Mouse (Mus musculus) MN1 (cell line): ENCODE measurements at regions not wholly inside any gene's neighbourhood (a gene's known extent, or its start where the extent isn't known, plus 50 kb on each side); places are given as distances from the start of the nearest gene placed in this dataset.

Experiments used
- DNase-seq: peaks from one replicate; pipeline ENCODE4 v3.0.0-alpha.2; 2016; ENCODE audit warnings: low spot score

DNA sequence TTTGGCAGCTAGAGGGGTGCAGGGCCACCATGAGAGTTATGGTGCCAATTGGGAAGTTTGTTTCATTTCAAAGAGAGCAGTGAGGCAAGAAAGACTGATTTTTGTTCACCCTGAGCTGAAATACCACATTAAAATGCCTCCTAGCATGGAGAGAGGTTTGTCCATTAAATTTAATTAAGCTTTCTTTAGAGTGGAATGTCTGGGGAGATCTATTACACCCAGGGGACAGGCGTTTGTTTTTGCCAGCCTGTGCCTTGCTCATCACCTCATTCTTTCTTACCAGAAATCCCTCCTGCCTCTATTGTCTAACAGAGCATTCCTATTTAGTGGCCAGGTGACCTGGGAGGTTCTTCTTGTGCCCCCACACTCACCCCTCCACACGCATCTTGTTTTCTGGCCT is 55.2 kb upstream of the Rcn1 start:
- no peak for DNase-seq

DNA sequence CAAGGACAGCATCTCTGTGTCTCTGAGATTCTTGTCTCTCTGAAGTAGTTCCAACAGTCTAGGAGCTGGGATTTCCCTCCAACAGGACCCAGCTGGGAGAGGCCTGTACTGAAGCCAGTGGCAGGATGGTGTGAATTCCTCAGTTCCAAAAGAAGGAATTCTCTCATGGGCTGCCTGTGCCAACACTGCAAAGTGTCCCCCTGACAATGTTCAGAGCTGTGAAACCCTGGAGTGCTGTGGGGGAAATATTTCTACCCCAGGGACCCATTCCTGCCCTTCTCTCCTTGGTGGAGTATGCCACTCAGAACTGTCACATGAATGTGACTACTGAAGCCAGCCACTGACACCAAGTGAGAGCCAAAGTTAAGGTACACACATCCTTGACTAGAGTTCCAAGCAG is 55.7 kb upstream of the Rcn1 start:
- no peak for DNase-seq

DNA sequence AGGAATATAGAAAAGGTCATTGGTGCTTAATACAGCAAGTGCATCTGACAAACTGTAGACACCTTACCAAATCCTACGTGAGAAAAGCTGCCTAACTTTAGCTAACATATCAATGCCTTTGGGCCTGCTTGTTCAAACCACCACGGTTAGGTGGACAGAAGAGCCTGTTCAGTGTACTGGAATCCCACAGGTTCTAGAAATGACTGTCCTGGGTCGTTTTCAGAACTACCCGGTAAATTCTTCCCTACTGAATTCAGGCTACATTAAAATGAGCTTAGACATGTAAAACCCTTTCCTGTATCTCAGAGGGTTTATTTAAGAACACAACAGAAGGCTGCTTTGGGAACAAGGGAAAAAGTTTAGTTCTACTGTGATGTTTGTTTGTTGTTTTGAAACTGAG is 59.5 kb upstream of the Rcn1 start:
- no peak for DNase-seq

DNA sequence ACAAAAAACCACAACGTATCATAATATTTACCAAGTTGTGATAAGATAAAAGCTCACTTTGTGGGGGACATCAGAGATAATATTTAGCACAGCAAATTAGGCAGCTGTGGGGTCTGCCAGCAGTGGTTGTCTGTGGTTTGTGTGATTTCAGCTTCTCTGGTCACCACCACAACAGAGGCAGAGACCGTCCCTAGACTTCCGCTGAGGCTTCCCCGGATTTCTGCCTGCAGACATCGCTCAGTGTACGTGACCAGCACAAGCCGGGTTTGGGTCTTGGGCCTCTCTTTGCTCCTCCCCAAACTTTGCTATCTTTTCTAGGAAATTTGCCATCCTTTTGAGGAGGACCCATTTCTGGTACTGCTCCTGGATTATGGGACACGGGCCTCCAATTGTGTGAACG is 60.4 kb upstream of the Rcn1 start:
- no peak for DNase-seq

DNA sequence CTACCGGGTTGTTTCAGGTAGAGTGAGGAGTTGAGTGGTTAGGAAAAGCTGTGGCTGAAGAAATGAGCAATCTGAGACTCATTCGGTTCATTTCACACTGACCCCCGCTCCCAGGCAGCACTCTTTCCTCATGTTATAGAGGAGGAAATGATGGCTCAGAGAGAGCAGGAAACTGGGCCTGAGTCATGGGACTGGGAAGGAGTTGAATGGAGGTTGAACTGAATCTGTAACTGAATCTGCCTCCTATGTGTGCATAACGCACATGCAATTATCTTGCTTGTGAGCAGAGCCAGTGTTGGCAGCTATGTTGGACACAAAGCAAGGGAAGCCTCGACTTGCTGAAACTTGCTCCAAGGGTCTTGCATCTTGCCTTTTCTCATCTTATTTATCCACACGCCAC is 66.5 kb upstream of the Rcn1 start:
- DNase-seq: no peak

DNA sequence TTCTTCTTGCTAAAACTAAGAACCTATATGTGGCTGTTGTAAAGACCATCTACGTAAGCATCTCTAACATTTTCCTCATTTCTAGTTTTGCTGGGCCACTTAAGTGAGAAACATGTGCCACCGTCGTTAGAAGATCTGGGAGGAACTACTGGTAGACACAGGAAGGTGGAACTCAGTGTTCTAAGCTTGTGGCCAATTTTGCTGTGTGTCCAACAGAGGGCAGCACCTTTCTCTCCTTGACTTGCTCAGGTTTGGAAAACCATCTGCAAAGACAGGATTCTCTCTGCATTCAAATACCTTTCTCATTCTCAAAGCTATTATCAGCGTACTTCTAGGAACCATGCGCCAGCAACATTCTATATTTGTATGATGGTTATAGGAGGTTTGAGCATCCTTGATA is 69.8 kb upstream of the Rcn1 start:
- DNase-seq: no peak

DNA sequence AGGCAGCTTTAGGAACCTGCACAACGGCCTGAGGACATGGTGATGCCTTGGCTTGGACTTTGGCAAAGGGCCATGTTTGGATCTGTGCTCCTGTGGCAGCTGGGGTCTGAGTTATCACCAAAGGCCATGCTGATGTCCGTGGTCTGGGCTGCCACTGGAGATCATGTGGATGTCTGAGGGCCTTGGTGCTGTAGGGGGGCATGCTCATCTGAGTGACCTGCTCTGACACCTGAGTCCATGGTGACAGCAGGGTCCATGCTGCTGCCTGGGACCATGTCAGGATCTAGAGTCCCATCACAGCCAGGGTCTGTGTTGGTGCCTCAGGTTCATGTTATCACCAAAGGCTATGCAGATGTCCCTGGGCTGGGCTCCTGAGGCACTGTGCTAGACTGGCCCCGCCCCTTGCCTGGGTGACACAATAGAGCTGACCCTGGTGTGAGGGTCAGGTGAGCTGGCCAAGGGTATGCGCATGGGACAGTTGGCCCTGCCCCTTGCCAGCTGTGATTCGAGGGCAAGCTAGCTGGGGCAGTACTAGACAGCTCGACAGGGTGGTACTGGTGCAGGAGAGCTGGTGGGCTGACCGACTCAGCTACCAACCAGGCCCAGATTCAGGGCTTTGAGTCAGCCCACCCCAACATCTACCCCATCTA is 77.0 kb upstream of the Rcn1 start:
- no peak for DNase-seq

DNA sequence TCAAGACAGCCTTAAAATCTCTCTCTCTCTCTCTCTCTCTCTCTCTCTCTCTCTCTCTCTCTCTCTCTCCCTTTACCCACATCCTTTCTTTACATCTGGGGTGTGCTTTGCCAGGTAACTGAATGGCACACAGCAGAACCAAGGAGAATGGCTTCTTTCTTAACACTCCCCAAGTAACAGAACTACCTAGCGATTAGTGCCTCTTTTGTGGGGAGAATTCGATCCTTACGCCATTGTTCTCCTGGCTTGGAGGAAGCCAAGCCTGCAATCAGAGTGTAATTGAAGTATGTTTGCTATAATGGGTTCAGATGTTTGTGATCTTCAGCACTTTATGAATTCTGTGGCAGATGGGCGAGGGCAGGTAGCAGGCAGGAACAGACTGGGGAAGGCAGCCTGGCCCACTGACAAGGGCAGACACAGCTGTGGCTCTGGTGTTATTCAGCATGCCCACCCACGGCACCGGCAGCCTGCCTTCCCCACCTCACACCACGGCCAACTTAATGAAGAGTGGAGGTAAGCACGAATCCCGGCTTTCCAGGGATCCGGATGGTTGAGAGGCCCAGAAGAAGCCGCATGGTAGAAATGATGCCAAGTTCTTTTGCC is 83.0 kb upstream of the Rcn1 start:
- DNase-seq: no peak

DNA sequence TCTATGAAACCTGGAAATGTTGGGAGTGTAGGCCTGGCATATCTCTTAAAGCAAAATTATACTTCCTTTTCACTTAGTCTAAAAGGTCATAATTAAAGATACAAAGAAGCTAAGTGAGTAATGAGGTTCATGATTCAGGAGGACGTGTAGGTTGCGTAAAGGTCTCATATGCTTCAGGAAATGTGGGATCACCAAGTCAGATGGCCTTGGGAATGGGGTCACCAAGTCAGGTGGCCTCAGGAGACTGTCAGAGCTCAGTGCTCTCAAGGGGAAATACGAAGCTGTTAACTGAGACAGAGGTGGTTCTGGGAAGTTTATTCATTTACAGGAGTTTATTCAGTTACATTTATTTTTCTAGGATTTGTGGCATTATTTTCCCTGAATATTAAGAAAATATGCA is 85.4 kb upstream of the Rcn1 start:
- DNase-seq: no peak

DNA sequence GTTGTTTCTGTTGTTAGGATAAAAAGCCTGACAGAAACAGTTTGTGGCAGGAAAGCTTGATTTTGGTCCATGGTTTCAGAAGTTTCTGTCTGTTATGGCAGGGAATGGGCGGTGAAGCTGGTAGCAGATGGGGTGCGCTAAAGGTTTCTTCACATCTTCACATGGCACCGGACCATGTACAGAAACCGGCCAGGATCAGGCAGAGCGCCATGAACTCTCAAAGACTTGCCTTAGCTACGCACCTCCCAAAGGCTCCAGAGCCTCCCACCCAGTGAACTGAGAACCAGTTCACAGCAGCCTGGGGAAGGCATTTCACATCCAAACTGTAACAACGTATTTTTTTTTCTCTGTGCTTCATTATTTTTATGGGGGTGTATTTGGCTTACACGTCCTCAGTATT is 86.2 kb upstream of the Rcn1 start:
- DNase-seq: no peak

DNA sequence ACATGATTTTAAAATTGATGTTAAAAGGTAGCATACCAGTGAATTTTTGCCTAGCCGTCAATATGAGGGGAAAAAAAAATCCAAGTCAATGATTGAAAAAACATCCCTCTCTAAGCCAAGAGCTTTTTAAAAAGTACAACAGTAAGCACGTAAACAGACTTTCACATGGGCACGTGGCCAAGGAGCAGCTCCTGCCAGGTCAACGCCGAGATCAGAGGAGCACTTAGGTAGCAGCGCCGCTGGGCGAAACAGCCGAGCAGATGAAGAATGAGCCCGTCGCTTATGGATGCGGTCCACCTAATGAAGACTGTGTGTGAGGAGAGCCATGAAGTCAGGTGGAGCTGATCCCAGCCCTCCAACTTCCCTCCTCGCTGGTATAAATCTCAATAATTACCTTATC is 96.7 kb upstream of the Rcn1 start:
- DNase-seq: no peak

DNA sequence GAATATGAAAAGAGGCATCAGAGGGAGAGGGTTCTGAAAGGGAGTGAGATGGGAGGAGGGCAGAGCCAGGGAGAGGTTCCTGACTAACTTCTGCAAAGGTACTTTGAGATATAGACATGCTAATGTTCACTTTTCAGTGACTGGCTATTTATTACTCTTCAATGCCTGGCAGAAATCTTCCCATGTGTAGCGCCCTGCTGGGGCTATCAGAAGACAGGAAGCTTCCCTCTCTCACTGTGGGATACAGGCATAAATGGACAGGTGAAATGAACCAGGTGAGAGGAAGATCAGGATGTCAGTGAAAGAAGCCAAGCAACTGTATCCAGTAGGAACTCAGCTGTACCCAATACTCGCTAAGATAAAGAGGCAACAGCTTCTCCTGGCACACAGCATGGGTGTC is 105.1 kb upstream of the Rcn1 start:
- no peak for DNase-seq

DNA sequence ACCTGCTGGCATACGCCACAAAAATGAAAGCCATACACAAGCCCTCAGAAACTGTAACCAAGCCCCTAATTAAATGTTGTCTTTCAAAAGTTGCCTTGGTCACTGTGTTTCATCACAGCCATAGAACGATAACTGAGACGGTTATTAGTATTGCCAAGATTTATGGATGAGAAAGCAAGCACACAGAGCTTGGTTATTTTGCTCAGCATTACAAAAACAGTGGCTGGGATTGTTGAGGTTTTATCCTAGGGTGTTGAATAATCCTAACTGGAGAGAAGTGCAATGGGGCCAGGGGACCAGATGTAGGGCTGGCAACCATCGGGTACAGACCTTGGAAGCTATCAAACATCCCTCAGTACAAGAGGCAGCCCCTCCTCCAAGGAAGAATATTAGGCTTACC is 106.4 kb upstream of the Rcn1 start:
- DNase-seq: no peak

DNA sequence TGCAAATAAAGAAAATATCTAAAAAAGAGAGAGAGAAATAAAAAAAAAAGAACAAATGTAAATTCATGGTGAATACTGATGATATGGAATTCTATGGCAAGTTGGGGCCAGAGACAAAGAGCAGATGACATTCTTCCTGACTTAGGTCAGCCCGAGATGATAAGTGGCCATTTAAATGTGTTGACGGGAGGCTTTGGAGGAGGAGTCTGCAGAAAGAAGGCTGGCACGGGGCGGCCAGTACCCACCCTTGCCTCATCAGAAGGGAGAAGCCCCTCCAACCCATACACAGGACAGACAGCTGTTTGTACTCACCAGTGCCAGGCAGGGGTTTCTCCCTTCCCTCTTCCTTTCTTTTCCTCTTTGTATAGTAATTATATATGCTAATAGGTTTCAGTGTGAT is 108.0 kb upstream of the Rcn1 start:
- no peak for DNase-seq

DNA sequence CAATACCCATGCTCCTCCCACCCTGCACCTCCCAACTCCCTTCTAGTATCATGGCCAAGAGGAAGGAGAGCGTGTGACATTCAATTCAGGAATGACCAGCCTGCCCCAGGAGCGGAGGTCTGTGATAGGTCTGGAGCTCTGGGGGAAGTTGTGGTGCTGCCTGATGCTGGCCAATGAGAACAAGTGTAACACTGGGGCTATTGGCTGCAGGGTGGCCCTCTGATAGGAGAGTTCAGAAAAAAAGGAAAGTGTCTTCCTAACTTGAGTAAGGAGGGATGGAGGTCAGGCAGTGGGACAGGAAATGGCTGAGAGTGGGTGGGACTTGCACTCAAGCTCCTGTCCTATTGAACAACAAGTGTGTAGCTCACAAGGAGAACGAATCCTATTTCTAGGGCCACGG is 111.7 kb upstream of the Rcn1 start:
- no peak for DNase-seq

DNA sequence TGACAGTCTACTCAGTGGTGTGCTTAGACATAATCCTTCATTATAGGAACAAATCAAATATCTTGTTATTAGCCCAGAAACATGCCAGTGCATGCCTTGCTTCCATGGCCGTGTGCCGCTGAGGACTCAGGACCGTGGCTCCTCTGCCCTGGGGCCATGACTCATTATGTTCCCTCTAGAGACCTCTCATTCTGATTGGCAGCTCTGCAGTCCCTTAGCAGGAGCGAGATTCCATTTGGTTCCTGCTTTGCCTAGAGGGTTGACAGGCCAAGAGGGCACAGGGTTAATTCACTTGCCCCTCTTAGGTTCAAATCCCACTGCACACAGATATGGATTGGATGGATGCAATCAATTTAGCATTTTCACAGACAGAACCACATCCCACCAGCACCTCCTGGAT is 112.6 kb upstream of the Rcn1 start:
- no peak for DNase-seq

DNA sequence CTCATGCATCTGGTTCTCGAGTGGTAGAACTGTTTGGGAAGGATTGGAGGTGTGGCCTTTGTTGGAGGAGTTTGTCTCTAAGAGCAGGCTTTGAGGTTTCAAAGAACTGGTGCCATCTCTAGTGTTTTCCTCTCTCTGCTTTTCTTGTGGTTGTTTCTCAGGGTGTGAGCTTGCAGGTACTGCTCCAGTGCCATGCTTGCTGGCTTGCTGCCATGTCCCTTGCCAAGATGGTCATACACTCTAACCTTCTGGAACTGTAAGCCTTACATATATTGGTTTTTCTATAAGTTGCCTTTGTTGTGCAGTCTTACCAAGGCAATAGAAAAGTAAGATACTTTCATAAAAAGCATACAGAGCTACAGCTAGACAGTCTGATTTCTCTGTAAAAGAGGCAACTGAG is 115.1 kb upstream of the Rcn1 start:
- DNase-seq: no peak

DNA sequence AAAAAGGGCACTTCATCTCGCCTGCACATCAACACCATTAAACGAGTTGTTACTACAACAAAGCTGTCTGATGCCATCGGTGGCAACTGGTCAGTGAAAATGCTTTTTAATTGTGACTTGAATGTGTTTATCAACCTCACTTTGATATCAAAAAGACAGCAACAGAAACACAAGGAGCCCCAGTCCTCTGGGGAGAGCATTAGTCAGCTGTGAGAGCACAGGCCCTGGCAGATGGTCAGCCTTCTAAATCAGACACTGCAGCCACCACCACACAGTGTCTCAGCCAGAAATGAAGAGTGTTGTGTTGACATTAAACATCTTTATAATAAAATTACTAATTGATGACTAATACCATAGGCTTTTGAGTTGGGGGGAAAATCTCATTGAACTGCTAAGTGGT is 115.8 kb upstream of the Rcn1 start:
- DNase-seq: no peak

DNA sequence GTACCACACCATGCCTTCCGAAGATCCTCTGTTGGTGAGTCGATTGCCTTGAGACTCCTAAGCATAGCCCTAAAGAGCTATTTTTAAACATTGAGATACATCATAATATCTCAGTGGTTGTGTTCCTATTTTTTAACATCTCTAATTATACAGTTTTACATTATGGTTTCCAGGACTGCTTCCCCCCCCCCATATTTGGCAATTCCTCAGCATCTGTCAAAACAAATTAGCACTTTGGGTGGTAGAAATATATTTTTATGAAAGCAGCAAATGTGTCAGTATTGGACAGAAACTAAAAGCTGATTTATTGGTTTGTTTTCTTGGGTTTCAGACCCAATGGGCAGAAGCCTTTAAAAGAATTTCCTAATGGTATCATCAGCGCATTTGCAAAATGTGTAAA is 116.2 kb upstream of the Rcn1 start:
- no peak for DNase-seq

DNA sequence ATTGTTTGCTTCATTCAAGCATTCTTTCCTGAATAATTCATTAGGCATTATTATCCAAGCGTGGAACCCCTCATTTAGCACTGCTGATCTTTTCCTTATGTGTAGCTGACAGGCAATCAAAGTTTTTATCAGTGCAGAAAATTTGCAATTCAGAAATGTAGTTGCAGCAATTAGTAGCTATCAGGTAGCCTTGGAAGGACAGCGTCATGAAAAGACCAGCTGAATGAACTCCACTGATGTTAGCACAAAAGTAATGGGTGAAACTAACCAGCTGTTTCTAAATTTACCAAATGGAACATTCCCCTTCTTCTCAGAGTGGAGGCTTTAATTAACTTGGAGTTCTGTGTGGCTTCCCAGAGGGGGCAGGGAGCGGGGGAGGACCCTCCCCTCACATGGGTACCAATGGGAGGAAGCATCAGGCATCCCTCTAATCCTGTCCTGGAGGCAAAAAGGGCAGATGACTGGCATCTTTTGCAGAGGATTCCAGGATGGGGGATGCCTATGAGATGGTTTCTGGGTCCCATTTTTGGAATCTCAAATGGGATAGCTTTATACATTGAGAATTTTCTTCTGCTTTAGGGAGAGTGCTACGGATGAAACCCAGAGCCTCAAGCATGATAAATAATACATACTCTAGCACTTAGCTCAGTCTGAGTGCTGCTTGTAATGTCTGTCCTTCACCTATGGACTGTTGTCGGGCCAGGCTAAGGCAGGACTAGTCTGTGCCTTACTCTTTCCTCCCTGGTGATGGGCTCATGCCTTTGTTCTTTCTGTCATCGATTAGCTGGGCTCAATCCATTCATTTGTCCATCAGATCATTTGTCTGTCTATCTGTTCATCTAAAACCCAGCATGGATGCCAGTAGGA is 117.4 kb upstream of the Rcn1 start:
- DNase-seq: no peak

DNA sequence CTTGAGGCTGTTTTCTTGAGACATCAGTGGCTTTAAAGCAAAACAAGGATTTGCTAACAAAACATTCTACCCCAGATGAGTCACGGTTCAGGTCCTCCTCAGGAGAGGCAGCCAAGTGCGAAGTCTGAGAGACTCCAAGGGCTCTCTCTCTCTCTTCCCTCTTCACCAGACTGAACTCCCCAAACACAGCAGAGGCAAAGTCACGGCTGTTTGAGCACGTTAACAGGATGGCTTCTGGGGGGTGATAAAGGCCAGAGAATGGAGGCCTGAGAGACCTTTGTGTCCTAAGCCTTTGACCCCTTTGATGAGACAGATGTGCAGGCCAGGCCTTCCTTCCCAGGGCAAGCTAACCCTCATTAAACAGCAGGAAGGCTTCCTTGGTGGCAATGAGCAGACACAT is 122.7 kb upstream of the Rcn1 start:
- DNase-seq: no peak

DNA sequence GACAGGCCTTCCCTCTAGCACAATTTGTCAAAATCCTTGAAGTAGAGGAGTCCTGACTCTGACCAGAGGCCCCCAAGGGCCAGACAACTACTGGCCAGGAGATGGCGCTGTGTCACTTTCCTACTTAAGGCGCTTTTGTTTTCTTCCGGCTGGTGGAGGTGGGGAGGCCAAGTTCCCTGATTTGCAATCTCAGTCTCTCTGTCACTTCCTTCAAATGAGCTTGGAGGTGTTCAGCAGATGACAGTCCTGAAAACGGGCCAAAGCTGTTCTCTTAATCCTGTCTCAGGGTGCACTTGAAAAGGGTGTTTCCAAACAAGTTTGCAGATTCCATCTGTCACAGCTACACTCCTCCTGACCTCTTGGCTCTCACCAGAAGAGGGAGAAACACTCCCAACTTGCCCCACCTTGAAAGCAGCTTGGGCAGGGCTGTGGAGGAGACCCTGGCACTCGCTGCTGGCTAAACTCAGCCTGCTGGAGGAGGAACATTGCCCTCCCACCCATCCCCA is 124.2 kb upstream of the Rcn1 start:
- DNase-seq: no peak

DNA sequence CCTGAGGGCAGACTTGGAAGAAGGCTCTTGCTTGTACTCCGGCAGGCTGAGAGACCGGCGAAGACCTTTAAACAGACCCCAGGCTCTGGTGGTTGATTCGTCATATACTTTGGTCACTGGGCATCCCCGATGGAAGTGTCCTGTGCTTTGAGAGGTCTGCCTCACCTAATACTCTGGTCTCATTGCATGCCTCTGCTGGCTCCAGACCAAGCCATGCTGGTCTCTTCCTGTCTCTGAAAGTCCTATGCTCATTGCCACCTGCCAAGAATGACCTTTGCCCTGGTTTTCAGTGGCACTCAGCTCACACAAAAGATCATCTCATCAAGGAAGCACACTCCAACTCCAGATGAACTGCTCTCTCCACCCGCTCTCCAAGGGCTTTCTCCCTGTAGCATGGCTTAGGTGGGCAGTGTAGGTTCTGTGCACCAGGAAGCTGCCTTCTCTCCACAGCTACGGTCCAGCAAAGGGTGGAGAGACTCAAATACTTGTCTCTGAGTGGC is 126.0 kb upstream of the Rcn1 start:
- no peak for DNase-seq
